Mouse (Mus musculus) lung, postnatal 25 days (tissue): ENCODE measurements around the gene Psmg3.

ENCODE experiments used
- DNase-seq: peaks from one replicate; pipeline ENCODE4 v3.0.0; 2022; ENCODE audit warnings: low spot score

The Psmg3 gene

DNA sequence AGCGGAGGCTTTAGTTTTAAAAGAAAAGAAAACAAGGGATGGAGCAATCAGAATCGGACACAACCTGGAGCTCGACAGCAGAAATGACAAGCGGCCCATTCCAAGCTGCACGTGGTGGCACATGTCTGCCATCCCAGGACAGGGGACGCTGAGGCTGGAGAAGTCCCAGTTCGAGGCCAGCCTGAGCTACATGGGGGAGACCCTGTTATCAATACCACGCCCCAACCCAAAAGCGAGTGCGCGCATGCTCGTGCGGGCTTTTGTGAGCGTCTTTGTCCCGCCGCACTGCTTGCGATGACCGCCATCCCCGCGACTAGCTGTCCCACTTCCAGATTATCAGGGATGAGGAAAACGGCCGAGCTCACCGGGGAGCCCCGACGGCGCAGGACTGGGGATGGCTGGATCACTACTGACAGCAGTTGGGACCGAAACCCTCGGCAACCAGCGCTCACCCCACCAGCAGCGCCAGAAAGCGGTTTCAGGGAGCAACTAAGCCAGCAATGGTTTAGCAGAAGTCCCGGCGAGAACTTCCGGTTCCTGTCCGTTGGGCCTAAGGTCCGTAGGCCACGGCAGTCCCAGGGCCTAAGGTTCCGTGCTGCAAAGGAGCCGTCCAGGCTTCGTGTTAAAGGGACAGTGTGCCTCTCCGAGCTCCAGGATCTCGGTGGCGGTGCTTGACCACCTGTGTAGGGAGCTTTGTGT, at the start of gene Psmg3, which contains the start of gene Gm26938:
Gene Psmg3 (minus strand): TSS at position 529 of the 699 bp plus-strand sequence.
Gene Gm26938 (minus strand): TSS at position 51 of the 699 bp plus-strand sequence.
- DNase-seq, result peak; percentile 87

- peak; percentile 34 for DNase-seq
Measured at GRCm38 (mm10) chr5:139871526-139871925, 44.8 kb upstream of the Psmg3 start.

- DNase-seq, result peak; percentile 78
Measured at GRCm38 (mm10) chr5:139870886-139871285, 44.2 kb upstream of the Psmg3 start.

DNA sequence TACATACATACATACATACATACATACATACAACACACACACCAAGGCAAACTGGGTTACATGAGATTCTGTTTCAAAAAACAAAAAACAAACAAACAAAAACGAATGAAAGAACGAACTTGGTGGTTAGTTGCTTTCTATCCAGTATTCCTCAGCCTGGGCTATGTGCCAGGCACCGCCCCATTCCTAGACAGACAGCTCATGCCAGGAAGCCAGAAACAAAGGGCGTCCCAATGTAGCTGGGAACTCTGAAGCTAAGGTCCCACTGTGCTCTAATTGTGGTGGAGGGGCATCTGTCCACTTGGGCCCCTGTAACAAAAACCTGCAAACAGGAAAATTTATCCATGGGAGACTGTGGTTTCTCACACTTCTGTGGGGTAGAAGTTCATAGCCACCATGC, 36.1 kb upstream of the Psmg3 start:
- DNase-seq, result peak; percentile 63

- DNase-seq, result no peak
Measured at GRCm38 (mm10) chr5:139860328-139861104, 33.8 kb upstream of the Psmg3 start.

DNA sequence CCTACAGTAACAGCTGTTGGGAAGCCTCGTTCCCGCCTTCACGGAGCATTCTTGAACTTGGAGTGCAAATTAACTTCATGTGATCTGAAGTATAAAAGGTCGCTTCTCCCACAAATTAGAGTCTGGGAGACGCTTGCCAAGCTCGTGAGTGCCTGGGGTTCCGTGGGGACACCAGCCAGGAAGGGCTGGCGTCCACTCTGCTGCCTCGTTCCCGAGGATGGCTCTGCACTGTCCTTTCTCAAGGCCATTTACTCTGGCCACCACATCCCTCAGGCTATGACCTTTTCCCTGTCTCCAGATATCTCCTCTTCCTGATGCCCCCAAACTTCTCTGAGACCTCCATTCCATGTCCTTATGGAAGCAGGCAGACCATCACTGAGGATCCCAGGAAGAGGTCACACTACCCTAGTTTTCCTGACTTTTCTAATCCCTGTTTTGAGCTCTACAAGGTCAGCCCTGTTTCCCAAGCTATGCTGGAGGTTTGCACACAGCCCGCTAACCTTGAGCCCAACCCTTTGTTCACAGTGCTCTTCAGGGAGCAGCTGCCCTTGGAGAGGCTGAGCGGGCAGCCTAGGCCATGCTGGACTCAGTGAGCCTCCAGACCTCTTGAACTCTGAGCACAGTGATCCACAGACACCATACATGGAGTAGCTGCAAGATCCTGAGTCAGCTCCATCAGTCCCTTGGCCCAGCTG, 23.1 kb upstream of the Psmg3 start:
- DNase-seq, result no peak

DNA sequence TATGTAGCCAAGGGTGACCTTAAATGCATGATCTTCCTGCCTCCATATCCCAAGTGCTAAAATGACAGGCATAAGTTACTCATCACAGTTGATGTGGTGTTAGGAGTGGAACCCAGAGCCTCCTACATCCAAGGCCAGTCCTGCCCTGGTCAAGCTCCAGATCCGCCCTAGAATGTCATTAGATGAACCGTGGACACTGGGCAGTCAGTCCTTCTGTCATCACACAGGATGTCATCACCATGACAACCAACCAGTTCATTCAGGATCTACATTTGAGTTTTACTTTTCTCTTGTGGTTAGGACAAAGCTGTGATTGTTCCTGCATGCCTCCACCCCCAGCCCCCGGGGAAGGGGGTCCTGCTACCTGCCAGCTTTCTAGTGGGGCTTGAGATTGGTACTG, 12.5 kb upstream of the Psmg3 start:
- DNase-seq, result no peak

DNA sequence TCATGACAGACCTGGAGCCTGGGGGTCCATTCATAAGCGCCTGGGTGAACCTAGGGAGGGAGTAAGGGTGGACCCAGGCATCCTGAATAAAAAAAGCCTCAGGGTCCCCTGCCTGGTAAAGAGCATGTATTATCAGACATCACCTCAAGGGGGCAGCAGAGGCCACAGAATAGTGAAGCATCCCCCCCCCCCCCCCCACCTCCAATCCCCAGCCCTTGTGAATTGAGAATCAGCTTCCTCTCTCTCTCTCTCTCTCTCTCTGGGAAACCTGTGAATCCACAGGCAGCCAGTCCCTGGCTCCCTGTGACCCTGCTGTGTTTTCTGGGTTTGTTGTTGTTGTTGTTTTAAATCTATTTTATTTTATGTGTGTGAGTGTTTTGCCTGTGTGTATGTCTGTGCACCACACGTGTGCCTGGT, 11.8 kb upstream of the Psmg3 start:
- peak; percentile 51 for DNase-seq

DNA sequence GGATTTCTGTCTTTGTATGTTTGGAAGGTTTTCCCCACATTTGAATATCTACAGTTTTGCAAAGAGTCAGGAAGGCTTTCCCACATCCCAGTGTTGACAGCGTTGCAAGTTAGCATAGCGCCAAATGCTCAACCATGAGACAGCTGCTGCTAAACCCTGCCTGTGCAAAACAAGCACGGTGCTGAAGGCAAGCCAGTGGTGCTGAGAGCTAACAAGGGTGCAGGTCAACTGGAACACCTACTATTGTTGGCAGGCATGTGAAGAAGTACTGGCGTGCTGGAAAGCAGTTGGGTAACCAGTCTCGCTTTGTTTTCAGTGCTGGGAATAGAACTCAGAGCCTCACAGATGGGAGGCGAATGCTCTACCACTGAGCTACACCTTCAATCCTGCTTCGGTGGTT, 9.0 kb upstream of the Psmg3 start:
- no peak for DNase-seq

DNA sequence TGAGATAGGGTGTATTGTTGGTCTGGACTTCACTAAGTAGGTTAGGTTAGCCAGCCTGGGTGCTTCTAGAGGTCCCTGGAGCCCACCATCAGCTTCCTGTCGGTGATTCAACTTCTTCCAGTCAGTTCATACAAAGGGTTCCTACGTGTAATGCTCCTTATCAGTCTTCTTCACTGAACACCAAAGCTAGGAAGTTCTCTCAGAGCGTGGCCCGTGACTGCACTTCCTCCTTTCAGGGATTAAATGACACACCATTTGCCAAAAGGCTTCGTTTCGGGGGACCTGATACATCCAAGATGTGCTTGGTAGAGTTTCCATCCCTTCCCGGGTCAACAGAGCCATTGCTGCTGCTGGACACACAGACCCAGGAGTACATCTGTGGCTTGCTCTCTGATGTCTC, 5.4 kb upstream of the Psmg3 start:
- DNase-seq, result no peak

GRCm38 (mm10) chr5:139830734-139831133, 4.0 kb upstream of the Psmg3 start:
- peak; percentile 36 for DNase-seq

DNA sequence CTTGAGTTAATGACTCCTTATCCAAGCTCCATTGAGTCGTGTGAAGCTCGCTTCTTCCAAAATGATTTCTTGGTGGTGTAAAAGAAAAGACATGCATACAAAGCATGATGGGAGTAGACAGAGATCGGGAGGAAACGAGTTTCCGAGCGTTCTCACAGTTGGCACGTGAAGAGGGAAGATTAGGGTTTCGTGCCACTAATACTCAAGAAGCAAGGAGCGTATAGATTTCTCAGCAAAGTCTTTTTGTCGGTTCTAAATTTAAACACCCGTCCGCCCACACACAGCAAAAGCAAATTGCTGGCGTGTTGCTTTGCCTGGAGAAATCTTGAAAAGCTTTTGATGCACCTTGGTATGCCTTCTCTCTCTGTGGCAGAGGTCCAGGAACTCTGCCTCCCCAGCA, 2.7 kb upstream of the Psmg3 start:
- no peak for DNase-seq

DNA sequence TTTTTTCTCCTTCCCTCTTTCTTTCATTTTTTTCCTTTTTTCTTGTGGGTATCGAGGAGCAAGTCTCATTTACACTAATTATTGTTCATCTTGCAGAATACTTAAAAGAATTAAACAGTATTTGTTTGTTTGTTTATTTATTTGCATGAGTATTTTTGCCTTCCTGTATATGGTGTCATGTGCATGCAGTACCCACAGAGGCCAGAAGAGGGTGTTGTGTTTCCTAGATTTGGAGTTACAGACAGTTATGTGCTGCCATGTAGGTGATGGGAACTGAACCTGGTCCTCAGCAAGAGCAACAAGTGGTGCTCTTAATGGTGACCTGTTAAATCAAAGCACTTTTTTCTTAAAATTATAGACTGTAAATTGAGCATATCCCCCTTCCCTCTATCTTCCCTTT, 908 bp upstream of the Psmg3 start:
- DNase-seq, result no peak

DNA sequence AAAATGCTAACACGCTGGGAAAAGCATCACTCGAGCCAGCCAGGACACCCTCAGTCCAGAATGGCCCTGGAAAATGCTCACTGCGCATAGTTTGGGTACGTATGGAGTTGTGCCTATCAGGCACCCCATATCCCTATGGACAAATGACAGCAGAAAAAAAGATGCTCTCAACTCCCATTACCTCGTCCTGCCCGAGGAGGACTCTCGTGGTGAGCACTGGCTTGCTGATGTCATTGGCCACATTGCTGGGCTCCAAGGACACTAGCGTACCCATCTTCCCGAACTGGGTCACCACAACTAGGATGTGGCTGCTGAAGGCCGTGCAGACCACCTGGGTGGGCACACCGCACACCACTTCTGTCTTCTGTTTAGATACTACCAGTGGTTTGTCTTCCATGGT, 738 bp downstream of the Psmg3 start:
- DNase-seq, result no peak

- DNase-seq, result no peak
Measured at GRCm38 (mm10) chr5:139824531-139824930, 2.2 kb downstream of the Psmg3 start.

- DNase-seq, result no peak
Measured at GRCm38 (mm10) chr5:139821466-139822459, 4.9 kb downstream of the Psmg3 start.

DNA sequence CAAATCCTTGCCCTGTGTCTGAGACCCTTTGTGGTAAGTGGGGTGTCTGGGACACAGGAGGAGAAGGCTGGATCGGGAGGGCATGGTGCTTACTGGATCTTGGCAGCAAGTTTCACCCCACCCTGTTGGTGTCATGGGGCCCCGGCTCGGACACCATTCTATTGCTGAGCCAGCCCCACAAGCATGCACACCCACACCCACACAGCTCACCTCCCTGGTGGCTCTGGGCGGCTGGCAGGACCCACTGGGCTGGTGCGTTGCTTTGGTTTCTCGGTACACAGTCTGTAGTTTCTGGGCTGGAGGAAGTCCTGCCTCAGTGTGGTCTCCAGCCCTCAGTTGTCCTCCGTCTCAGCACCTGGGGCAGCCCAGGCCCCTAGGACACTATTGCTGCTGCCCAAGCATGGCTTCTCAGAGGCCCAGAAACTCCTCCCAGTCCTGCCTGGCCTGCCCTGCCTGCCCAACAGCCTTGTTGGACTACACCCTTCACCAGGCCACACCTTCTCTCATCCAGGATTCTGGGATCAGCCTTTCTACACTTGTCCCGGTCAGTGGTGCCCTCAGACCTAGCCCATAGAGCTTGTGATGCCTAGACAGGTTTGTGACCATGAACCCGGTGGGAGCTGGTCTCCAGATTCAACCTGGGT, 7.0 kb downstream of the Psmg3 start, which contains the start of gene Tmem184a:
Gene Tmem184a (minus strand): TSS at position 380 of the 644 bp plus-strand sequence.
- DNase-seq, result no peak

DNA sequence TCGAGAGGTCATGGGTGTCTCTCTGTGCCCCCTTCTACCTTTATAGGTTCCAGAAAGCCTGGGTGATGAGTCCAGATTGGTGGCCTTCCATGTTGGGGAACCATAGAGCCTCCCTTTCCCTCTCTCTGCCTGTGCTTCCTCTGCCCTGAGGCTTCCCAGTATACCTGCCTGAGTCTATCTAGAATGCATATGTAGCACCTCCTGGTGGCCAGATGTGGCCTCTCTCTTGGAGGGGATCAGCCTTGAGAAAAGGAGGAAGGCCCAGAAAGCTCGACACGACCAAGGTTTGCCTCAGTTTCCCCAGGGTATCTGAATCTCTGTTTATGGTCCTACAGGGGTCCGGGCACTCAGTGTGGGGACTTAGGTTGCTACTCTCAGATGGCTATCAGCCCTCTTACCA, 7.9 kb downstream of the Psmg3 start:
- peak; percentile 50 for DNase-seq

DNA sequence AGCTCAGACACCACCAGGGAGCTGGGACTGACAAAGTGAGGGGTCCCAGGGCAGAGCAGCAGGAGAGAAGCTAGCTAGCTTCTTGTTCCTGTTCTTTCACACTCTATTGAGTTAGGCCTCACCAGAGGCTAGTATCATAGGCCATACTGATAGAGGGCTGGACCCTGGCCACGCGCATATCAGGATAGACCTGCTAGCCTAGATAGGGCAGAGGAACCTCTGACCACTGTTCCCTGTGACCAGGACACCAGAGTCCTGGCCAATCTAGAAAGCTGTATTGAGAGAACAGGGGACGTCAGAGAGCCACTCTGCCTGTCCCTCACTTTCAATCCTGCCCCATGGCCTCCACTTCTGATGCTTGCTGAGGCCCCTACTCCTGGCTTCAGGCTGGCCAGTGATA, 8.6 kb downstream of the Psmg3 start:
- no peak for DNase-seq

DNA sequence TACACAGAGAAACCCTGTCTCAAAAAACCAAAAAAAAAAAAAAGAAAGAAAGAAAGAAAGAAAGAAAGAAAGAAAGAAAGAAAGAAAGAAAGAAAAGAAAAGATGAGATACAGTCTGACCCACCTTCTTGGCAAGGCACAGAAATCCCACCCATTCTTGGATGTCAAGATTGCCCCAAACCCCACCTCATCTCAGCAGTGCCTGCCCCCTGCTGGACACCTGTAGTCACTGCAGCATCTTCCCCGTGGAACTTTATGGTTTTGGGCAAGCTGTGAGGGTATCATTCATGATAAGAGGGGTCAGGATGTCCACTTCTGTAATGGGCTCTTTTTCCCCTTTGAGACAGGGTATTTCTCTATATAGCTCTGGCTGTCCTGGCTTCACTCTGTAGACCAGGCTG, 9.4 kb downstream of the Psmg3 start:
- DNase-seq, result no peak

DNA sequence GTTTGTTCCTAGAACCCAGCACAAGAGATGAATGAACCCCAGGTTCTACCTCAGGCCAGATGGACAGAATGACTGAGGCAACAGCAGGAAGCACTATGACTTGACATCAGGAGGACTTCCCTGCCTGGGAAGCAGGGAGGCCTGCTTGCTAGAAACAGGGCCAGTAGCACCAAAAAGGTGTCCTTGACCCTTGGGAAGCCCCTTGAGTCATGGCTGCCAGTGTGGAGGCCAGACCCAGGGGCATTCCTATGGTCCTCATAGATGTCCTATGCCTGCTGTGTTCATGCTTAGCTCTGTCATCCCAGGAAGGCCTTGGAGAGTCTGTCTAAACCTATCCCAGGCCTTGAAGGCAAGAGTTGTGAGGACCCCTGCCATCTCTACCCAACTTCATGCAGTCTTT, 10.2 kb downstream of the Psmg3 start:
- no peak for DNase-seq
